Mouse (Mus musculus) ES-E14 (cell line): ENCODE results near the gene Rab5c.
A peak's percentile ranks its signal among the peaks of the same experiment; 100 is the strongest.

Experiments
- CHD2 ChIP-seq: IDR thresholded peaks from 2 replicates; pipeline ENCODE4 v1.6.1; 2014; ENCODE audit warnings: mild to moderate bottlenecking, low read depth, low read length, inconsistent platforms
- HCFC1 ChIP-seq: IDR thresholded peaks from 2 replicates; pipeline ENCODE4 v1.6.1; 2012; ENCODE audit warnings: low read length, inconsistent platforms, borderline replicate concordance; ENCODE audit not compliant: insufficient read depth
- MAFK ChIP-seq: IDR thresholded peaks from 2 replicates; pipeline ENCODE4 v1.6.1; 2014; ENCODE audit warnings: mild to moderate bottlenecking, low read depth, low read length, inconsistent platforms; ENCODE audit not compliant: insufficient read depth
- ZC3H11A ChIP-seq: IDR thresholded peaks from 2 replicates; pipeline ENCODE4 v1.6.1; 2012; ENCODE audit warnings: low read depth, mild to moderate bottlenecking, inconsistent platforms, low read length, borderline replicate concordance
- ZNF384 ChIP-seq: IDR thresholded peaks from 2 replicates; pipeline ENCODE4 v1.6.1; 2012; ENCODE audit warnings: low read depth, low read length, inconsistent platforms

GRCm38 (mm10) chr11:100714534-100714915, 23.5 kb downstream of the Rab5c start:
- TF ChIP-seq ZC3H11A (peak; percentile 36; the same call in 1 of the 2 replicates), ZNF384 (no peak), MAFK (no peak), CHD2 (no peak), HCFC1 (no peak; the same call in 1 of the 2 replicates)
